Mouse (Mus musculus) hindbrain, embryonic 15.5 days (tissue): ENCODE results near the gene Zswim4. TPM values are rescaled to one million over a fixed set of nuclear protein-coding genes. Genes with fewer than 3 reads are reported as not detected.

Experiments
- ATAC-seq: fragments of 200-750 bp; cut with Nextera tagmentation; 2 replicates; pipeline ENCODE4 v1.8.0; 2017; ENCODE audit warnings: low read depth, moderate number of reproducible peaks, moderate TSS enrichment; ENCODE audit not compliant: low FRiP score
- H3K27ac ChIP-seq: fragments of 300-500 bp; sonication (generic); replicated peaks from 2 replicates; pipeline ENCODE4 v1.5.1; 2015; ENCODE audit warnings: mild to moderate bottlenecking, inconsistent platforms
- H3K27me3 ChIP-seq: fragments of 300-500 bp; sonication (generic); 2 replicates; pipeline ENCODE4 v1.6.1; 2015; ENCODE audit warnings: control low read depth, inconsistent platforms
- H3K36me3 ChIP-seq: fragments of 300-500 bp; sonication (generic); 2 replicates; pipeline ENCODE4 v1.6.1; 2015; ENCODE audit warnings: control low read depth, inconsistent platforms
- H3K4me1 ChIP-seq: fragments of 300-500 bp; sonication (generic); replicated peaks from 2 replicates; pipeline ENCODE4 v1.6.1; 2015; ENCODE audit warnings: control low read depth, inconsistent platforms
- H3K4me2 ChIP-seq: fragments of 300-500 bp; sonication (generic); 2 replicates; pipeline ENCODE4 v1.6.1; 2015; ENCODE audit warnings: moderate library complexity, mild to moderate bottlenecking, inconsistent platforms
- H3K4me3 ChIP-seq: fragments of 300-500 bp; sonication (generic); 2 replicates; pipeline ENCODE4 v1.5.1; 2015; ENCODE audit warnings: mild to moderate bottlenecking, inconsistent platforms
- H3K9ac ChIP-seq: fragments of 300-500 bp; sonication (generic); 2 replicates; pipeline ENCODE4 v1.6.1; 2015; ENCODE audit warnings: inconsistent platforms
- H3K9me3 ChIP-seq: fragments of 300-500 bp; sonication (generic); 2 replicates; pipeline ENCODE4 v1.6.1; 2016; ENCODE audit warnings: control low read depth, inconsistent platforms
- WGBS: fragments of 180-500 bp; shearing (Covaris S2); methylation state at CpG from one replicate; pipeline ENCODE4 v1.1.7; 2015; 5-methylcytosine and 5-hydroxymethylcytosine counted together
- polyA plus RNA-seq: library from polyadenylated mRNA; unstranded; fragments of >200 nt; fragmentation: Nextera tagmentation; extraction: Ambion mirVana; gene quantifications from 2 replicates; pipeline ENCODE4 v1.2.1, GENCODE M21; 2015

The Zswim4 gene
- polyA plus RNA-seq, 1 experiment from 2014 or later, result 24.9 TPM

GRCm38 (mm10) chr8:84197922-84198774, 38.7 kb downstream of the Zswim4 start:
- WGBS, result 3% methylated on average over 30 of the region's 30 CpGs
- Histone ChIP-seq H3K4me1 (peaks cover 55% of the 10 kb centered on the region), H3K9me3 (no peaks in the 10 kb centered on the region), H3K9ac (peak overlapping the region; percentile 23), H3K27ac (peak overlapping the region; percentile 78), H3K4me3 (peak overlapping the region; percentile 47), H3K27me3 (0 out of 2 replicates have a peak, but pooled peaks cover 3% of the 10 kb centered on the region), H3K36me3 (no peaks in the 10 kb centered on the region), H3K4me2 (peak overlapping the region; percentile 73)
- ATAC-seq, result peak; percentile 71

DNA sequence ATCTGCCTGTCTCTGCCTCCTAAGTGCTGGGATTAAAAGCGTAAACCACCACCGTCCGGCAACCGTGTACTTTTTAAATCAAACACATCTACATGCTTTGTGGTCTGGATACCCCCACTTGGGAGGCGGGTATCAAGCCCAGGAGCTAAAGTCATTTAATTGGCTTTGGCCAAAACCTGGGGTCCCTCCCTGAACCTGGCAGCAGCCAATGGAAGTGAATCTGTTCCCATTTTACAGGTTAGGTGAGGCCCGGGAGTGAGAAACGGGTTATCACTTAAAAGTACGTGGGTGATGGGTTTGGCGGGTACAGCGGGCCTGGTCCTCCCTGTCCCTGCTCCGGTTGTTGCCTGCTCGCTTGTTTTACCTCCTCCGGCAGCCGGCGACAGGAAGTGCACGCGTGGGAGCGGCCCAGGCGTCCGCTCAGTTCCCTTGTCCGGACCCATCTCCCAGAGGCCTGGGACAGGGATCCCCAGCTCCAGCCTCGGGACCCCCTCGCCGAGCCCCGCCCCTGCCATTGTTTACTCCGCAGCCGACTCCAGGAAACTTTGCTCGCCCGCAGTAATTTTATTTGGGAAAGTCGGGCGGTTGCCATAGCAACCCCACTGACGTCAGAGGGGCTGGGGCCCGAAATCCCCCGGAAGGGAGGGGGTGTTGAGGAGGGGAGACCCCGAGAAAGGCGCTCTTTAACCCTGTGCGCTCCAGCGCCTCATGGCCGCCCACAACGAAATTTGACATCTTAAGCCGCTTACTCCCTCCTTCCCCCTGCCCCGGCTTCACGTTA, 39.5 kb downstream of the Zswim4 start:
- no peaks in the 10 kb centered on the region for H3K9me3 ChIP-seq
- H3K4me1 ChIP-seq, result peaks cover 53% of the 10 kb centered on the region
- 0 out of 2 replicates have a peak, but pooled peaks cover 3% of the 10 kb centered on the region for H3K27me3 ChIP-seq
- ATAC-seq, result peak; percentile 29
- peak overlapping the region; percentile 78 for H3K27ac ChIP-seq
- H3K4me2 ChIP-seq, result peak overlapping the region; percentile 73
- H3K36me3 ChIP-seq, result no peaks in the 10 kb centered on the region
- peak overlapping the region; percentile 47 for H3K4me3 ChIP-seq
- H3K9ac ChIP-seq, result peak overlapping the region; percentile 23; the same call in 1 of the 2 replicates
- WGBS, result 3% methylated on average over 43 of the region's 43 CpGs

DNA sequence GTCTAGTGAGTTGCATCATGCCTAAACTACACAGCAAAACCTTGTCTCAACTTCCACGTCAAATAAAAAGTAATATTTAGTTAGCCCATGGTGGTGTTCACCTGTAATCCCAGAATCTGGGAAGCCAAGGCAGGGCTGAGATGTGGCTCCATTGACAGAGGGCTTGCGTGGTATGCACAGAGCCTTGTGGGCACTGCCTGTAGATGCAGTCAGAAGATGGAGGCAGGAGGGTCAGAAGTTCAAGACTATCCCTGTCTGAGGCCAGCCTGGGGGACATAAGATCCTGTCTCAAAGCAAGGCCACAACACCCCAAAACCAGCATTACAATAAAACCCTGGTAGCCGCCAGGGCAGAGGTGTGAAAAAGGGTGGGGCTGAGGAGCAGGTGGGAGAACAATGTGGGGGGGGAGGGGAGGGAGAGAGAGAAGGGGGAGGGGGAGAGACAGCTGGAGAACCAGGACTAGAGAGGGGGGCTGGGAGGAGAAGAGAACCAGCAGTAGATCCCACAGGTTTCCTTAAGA, 42.6 kb downstream of the Zswim4 start:
- WGBS, result 71% methylated on average over 3 of the region's 3 CpGs
- no peaks in the 10 kb centered on the region for H3K36me3 ChIP-seq
- no peak overlapping the region for H3K27ac ChIP-seq
- no peaks in the 10 kb centered on the region for H3K9me3 ChIP-seq
- no peak for ATAC-seq
- H3K4me1 ChIP-seq, result peaks cover 29% of the 10 kb centered on the region
- no peak overlapping the region for H3K9ac ChIP-seq
- H3K4me3 ChIP-seq, result no peak overlapping the region
- H3K27me3 ChIP-seq, result no peaks in the 10 kb centered on the region
- H3K4me2 ChIP-seq, result no peak overlapping the region

DNA sequence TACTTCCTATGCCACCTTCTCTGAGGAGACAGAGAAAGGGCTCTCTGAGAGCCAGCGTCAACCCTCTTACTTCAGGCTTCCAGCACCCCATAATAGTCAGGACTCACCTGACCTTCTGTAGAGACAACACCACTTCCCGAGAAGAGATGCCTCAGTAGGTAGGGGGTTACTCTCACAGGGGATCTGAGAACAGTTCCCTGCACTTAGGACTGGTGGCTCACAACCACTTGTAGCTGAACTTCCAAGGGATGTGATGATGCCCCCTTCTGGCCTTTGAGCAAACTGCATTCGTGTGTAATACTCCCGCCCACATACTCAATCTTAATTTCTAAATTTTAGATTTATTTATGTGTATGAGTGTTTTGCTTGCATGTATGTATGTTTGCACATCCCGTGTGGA, 43.3 kb downstream of the Zswim4 start:
- Histone ChIP-seq H3K9me3 (no peaks in the 10 kb centered on the region), H3K4me1 (peaks cover 25% of the 10 kb centered on the region), H3K9ac (no peak overlapping the region), H3K27ac (no peak overlapping the region), H3K36me3 (no peaks in the 10 kb centered on the region), H3K27me3 (no peaks in the 10 kb centered on the region), H3K4me3 (no peak overlapping the region), H3K4me2 (no peak overlapping the region)
- 86% methylated on average over 5 of the region's 5 CpGs for WGBS
- no peak for ATAC-seq

- H3K4me3 ChIP-seq, result no peak overlapping the region
- H3K9ac ChIP-seq, result no peak overlapping the region
- ATAC-seq, result no peak
- H3K4me1 ChIP-seq, result peaks cover 21% of the 10 kb centered on the region
- no peaks in the 10 kb centered on the region for H3K9me3 ChIP-seq
- 74% methylated on average over 4 of the region's 4 CpGs for WGBS
- no peak overlapping the region for H3K4me2 ChIP-seq
- no peaks in the 10 kb centered on the region for H3K27me3 ChIP-seq
- H3K27ac ChIP-seq, result no peak overlapping the region
- H3K36me3 ChIP-seq, result no peaks in the 10 kb centered on the region
Measured at GRCm38 (mm10) chr8:84193161-84193560, 43.7 kb downstream of the Zswim4 start.

GRCm38 (mm10) chr8:84192555-84192954, 44.3 kb downstream of the Zswim4 start:
- 4% methylated on average over 33 of the region's 33 CpGs for WGBS
- peak; percentile 47; the same call in 1 of the 2 replicates for ATAC-seq
- H3K9me3 ChIP-seq, result no peaks in the 10 kb centered on the region
- peak overlapping the region; percentile 60 for H3K27ac ChIP-seq
- peaks cover 15% of the 10 kb centered on the region for H3K4me1 ChIP-seq
- no peak overlapping the region for H3K9ac ChIP-seq
- H3K36me3 ChIP-seq, result no peaks in the 10 kb centered on the region
- peak overlapping the region; percentile 12 for H3K4me3 ChIP-seq
- H3K27me3 ChIP-seq, result 0 out of 2 replicates have a peak, but pooled peaks cover under 1% of the 10 kb centered on the region
- peak overlapping the region; percentile 43 for H3K4me2 ChIP-seq

DNA sequence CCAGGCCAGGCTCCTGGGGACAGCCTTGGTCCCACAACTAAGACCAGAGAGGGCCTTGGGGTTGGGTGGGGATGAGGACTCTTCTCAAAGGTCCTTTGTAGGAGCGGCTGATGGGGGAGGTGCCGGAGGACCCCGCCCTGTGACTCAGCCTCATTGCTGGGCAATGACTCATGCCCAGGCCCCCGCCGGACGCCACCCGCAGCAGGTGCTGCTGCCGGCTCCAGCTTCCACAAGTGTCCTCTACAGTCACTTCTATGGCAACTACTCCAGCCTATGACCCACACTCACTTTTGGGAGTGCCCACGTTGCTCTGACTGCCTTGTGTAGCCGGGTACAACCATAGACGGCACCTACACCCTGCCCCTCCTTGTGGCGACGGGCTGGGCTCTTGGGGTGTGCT, 44.8 kb downstream of the Zswim4 start:
- ATAC-seq, result peak; percentile 47
- H3K4me2 ChIP-seq, result peak overlapping the region; percentile 43
- 37% methylated on average over 13 of the region's 13 CpGs for WGBS

GRCm38 (mm10) chr8:84190191-84190867, 46.5 kb downstream of the Zswim4 start:
- H3K27me3 ChIP-seq, result 0 out of 2 replicates have a peak, but pooled peaks cover 3% of the 10 kb centered on the region
- no peaks in the 10 kb centered on the region for H3K36me3 ChIP-seq
- H3K4me1 ChIP-seq, result peaks cover 18% of the 10 kb centered on the region
- WGBS, result 96% methylated on average over 7 of the region's 7 CpGs
- H3K9ac ChIP-seq, result no peak overlapping the region
- no peak overlapping the region for H3K27ac ChIP-seq
- no peak for ATAC-seq
- no peaks in the 10 kb centered on the region for H3K9me3 ChIP-seq
- no peak overlapping the region for H3K4me2 ChIP-seq
- no peak overlapping the region for H3K4me3 ChIP-seq

More for the DNA sequence above, 44.8 kb downstream of the Zswim4 start:
- Histone ChIP-seq H3K4me3 (no peak overlapping the region), H3K4me1 (peaks cover 13% of the 10 kb centered on the region), H3K9me3 (no peaks in the 10 kb centered on the region), H3K27ac (peak overlapping the region; percentile 60), H3K9ac (no peak overlapping the region), H3K36me3 (no peaks in the 10 kb centered on the region), H3K27me3 (0 out of 2 replicates have a peak, but pooled peaks cover 3% of the 10 kb centered on the region)

- 64% methylated on average over 4 of the region's 4 CpGs for WGBS
- ATAC-seq, result no peak
Measured at GRCm38 (mm10) chr8:84189603-84190002, 47.3 kb downstream of the Zswim4 start.

GRCm38 (mm10) chr8:84188671-84189070, 48.2 kb downstream of the Zswim4 start:
- no peak overlapping the region for H3K27ac ChIP-seq
- WGBS, result 88% methylated on average over 10 of the region's 10 CpGs
- H3K4me1 ChIP-seq, result peaks cover 28% of the 10 kb centered on the region
- no peak overlapping the region for H3K4me2 ChIP-seq
- H3K36me3 ChIP-seq, result no peaks in the 10 kb centered on the region
- 0 out of 2 replicates have a peak, but pooled peaks cover 3% of the 10 kb centered on the region for H3K27me3 ChIP-seq
- no peaks in the 10 kb centered on the region for H3K9me3 ChIP-seq
- no peak for ATAC-seq
- no peak overlapping the region for H3K4me3 ChIP-seq
- H3K9ac ChIP-seq, result no peak overlapping the region

More at GRCm38 (mm10) chr8:84189603-84190002, 47.3 kb downstream of the Zswim4 start:
- Histone ChIP-seq H3K9ac (no peak overlapping the region), H3K27me3 (0 out of 2 replicates have a peak, but pooled peaks cover 3% of the 10 kb centered on the region), H3K4me1 (peaks cover 22% of the 10 kb centered on the region), H3K9me3 (no peaks in the 10 kb centered on the region), H3K4me3 (no peak overlapping the region), H3K4me2 (no peak overlapping the region), H3K36me3 (no peaks in the 10 kb centered on the region), H3K27ac (no peak overlapping the region)

DNA sequence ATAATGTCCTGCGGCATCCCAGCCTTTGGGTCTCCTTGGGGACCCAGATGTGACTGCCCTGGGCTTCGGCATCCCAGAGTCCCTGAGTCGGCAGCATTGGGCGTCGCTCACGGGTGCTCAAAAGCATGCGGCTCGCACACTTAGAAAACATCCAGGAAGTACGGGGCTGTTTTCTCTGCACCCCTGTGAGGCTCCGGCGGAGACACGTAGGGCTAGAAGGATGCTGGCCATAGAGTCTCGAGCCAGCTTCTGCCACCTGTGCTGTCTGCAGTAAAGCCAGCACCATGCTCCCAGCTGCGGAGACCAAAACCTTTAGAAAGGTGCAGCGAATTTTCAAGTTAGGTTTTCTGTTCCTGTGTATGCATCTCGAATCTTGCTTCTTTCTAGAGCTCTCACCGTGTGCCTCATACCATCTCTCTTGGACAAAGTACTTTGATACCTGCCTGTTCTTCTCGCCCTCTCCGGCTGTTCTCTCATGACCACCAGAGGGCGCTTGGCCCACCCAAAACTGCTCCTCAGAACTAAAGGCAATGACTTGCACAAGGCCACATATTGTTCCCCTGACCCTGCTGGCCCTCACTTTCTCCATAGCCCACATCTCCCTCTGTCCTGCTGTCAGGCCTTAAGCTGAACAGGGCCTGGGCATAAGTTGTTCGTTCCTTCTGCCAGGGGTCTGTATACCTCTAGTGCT, 49.6 kb downstream of the Zswim4 start:
- WGBS, result 4% methylated on average over 21 of the region's 21 CpGs
- Histone ChIP-seq H3K27ac (no peak overlapping the region), H3K9ac (0 out of 2 replicates have a peak overlapping the region, but pooled peaks have one; percentile 21), H3K4me3 (peak overlapping the region; percentile 25), H3K36me3 (no peaks in the 10 kb centered on the region), H3K4me2 (peak overlapping the region; percentile 58), H3K4me1 (peaks cover 29% of the 10 kb centered on the region), H3K27me3 (0 out of 2 replicates have a peak, but pooled peaks cover 3% of the 10 kb centered on the region), H3K9me3 (no peaks in the 10 kb centered on the region)
- no peak for ATAC-seq
